Mouse (Mus musculus) Patski (cell line): ENCODE data around the gene Tcea3. TPM values are rescaled to one million over a fixed set of nuclear protein-coding genes. Genes with fewer than 3 reads are reported as not detected.

Source experiments
- ATAC-seq: fragments of 100-300 bp; one replicate; pipeline ENCODE4 v1.8.0; 2021
- CTCF ChIA-PET: fragments of 350-600 bp; sonication (Branson Sonifier 250); formaldehyde crosslinking; loops from one replicate; lab custom pipeline; 2022; ENCODE audit warnings: inconsistent platforms; lab: Charles Lee
- POLR2A ChIA-PET: fragments of 350-600 bp; sonication (Branson Sonifier 250); formaldehyde crosslinking; loops from one replicate; lab custom pipeline; 2022; ENCODE audit warnings: antibody characterized with exemption, inconsistent platforms; lab: Charles Lee
- DNase-seq: peaks from one replicate; pipeline ENCODE4 v3.0.0-alpha.2; 2011; ENCODE audit warnings: low read depth, low spot score
- H3K27me3 ChIP-seq: fragments of 371-371 bp; one replicate; pipeline ENCODE4 v1.5.1; 2021
- CTCF ChIP-seq: fragments of 100-300 bp; IDR thresholded peaks from one replicate; pipeline ENCODE4 v1.5.1; 2021
- in situ Hi-C: fragments of 300-500 bp; cut with MboI; formaldehyde crosslinking; loops from 3 replicates; pipeline ENCODE4 v1.11.1; 2018; ENCODE audit warnings: low pct_unique_long_range_greater_than_20kb, mixed read lengths
- polyA plus RNA-seq: library from polyadenylated mRNA; unstranded; gene quantifications from one replicate; pipeline ENCODE4 v1.2.3, GENCODE M21; 2021

Gene Tcea3
- polyA plus RNA-seq, 1 experiment from 2014 or later: 0.15 TPM

DNA sequence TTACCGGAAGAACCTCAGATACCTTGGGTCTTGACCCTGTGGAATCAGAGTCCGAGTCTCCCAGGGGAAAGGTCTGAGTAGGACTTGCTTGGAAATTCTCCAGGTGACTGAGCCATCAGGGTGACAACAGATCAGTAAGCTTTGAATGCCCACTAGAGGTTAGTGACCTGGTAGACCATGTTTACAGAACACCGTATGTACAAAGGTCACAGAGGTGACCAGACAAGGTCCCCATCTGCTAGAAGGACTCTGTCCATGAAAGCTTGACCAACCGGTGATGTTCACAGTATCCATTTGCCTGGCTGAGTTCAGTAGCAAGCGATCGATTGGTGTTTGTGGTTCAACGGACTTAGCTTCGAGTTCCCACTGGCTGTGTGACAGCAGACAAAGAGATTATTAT lies 32.7 kb upstream of the Tcea3 start:
- ChIA-PET POLR2A (no interaction called here), CTCF (interaction anchor here (1.3 kb wide), 1 partner anchor 15 kb away, joined by 3 read pairs; no protein-coding TSS in a partner anchor)
- in situ Hi-C loops: no loop called here
- TF ChIP-seq CTCF: no peak
- ATAC-seq (no peak), DNase-seq (no peak)
- no peaks in the 10 kb centered on the region for H3K27me3 ChIP-seq

DNA sequence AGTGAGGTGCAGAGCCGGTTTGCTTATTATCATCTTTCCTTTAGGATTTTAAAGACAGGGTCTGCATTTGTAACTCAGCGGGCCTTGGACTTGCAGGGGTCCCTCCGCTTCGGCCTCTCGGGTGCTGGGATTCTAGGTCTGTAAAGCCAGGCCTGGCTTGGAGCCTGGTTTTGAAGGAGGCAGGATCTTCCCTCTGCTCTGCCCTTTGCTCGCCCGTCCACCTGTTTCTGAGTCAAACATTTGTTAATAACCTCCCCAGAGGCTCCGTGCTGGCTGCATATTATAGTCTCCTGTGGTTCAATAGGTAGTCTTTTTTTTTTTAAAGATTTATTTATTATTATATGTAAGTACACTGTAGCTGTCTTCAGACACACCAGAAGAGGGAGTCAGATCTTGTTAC lies 32.0 kb upstream of the Tcea3 start:
- DNase-seq: no peak
- no peaks in the 10 kb centered on the region for H3K27me3 ChIP-seq
- no peak for TF ChIP-seq CTCF
- ChIA-PET CTCF (interaction anchor here (1.3 kb wide), 1 partner anchor 15 kb away, joined by 3 read pairs; no protein-coding TSS in a partner anchor), POLR2A (no interaction called here)
- in situ Hi-C loops: no loop called here
- ATAC-seq: no peak

DNA sequence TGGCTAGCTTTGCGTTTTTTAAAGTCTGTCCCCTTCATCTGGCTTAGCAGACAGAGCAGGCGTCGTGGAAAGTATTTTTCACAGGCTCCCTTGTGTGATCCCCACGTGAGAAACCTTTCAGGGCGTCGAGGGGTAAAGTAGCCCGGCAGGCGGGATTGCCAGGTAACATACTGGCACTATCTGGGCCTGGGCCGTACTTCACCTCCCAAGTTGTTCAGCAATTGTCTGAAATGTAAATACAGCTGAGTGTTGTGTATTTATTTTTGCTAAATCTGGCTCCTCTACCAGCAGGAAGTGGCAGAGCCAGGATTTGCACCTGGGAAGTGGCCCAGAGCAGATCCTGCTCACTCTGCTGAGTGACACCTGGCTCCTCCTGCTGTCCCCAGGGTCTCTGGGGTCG lies 30.5 kb upstream of the Tcea3 start:
- no peaks in the 10 kb centered on the region for H3K27me3 ChIP-seq
- CTCF ChIA-PET: no interaction called here
- no peak for ATAC-seq
- DNase-seq: no peak
- in situ Hi-C loops: no loop called here
- TF ChIP-seq CTCF: no peak
- POLR2A ChIA-PET: interaction anchor here (0.6 kb wide), 1 partner anchor 185 kb away, joined by 4 read pairs; no protein-coding TSS in a partner anchor

DNA sequence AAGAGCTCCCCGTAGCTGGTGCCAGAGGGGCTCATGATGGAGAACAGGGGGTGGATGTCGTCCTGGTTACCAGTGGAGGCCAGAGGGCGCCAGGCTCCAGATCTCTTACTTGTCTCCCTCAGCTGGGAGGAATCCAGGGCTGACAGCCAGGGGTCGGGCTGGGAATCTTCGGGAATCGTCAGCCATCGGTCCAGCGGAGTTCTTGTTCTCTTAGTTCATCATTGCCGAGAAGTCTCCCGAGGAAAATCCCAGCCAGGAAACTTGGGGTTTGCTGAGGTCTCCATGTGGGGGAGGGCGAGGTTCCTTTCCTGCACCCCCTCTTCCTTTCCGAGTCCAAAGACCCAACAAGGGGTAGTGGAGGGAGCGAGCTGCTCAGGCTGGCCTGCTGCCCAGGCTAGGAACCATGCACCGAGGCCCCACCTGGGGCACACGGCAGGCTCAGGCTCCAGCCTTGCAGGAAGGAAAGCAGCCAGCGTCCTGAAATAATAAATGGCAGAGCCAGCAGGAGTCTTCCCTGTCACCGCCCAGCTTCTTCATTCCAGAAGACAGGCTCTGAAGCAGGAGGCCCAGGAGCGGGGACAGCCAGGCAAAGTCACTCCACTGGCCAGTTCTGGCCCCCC lies 28.8 kb upstream of the Tcea3 start:
- in situ Hi-C loops: no loop called here
- ATAC-seq (no peak), DNase-seq (no peak)
- TF ChIP-seq CTCF: no peak
- H3K27me3 ChIP-seq: no peaks in the 10 kb centered on the region
- CTCF ChIA-PET: no interaction called here
- POLR2A ChIA-PET: no interaction called here

DNA sequence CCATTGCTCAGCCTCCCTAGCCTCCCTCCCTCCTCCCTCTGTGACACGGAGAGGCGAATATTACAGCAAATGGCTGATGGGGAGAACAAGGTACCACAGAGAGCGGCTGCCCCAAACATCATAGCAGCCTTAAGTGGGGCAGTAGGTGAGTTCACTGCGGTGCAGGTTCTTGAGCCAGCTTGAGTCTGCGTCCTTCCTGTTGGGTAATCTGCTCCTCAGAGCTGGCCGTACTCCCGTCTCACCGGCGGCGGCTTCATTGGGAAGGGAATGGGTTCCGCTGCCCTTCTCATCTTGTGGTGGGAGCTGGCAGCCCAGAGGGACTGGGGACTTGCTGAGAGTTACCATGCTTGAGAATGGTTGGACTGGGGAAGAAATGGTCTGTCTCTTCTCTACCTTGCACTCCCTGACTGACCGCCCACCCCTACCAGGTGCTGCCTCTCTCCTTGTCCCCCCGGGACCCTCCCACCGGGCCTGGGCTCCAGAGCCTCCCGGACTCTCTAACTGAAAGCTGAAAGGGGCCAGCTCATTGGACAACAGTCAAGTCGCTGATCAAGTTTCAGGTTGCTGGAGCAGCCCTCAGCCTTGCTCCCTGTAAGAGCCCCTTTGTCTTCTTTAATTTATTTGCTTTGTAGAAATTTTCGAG lies 27.3 kb upstream of the Tcea3 start:
- in situ Hi-C loops: no loop called here
- no peak for TF ChIP-seq CTCF
- no peak for ATAC-seq
- H3K27me3 ChIP-seq: no peaks in the 10 kb centered on the region
- no peak for DNase-seq
- ChIA-PET CTCF (no interaction called here), POLR2A (no interaction called here)

DNA sequence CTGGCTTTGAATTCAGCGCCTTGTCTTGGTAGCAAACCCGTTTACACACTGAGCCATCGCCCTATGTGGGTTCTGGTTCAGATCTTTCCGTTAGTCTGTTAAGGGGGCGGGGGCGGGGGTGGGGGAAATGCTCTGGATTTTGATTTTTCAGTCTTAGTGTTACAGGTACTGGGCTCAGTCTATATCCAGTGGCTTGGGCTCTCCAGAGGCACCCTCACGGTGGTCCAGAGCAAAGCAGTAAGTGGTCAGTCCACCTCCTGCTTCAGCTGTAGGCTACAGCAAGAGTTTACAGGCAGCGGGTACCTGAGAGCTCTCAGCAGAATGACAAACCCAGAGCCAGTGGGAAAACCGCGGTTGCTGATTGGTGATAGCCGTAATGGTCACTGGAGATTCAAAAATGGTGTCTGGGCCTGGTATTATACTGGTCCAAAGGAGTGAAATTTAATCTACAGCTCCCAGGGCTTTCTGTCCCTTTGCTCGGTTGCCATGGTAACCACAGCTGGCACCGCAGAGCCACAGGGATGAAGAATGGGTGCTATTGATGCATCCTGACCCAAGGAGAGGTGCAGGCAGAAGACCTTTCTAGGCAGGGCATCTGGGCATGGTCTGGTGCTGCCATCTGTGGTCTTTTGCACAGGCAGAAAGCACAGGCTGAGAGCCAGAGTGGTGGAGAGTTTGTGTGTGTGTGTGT lies 23.8 kb upstream of the Tcea3 start:
- DNase-seq: no peak
- no peak for ATAC-seq
- CTCF ChIA-PET: no interaction called here
- POLR2A ChIA-PET: no interaction called here
- in situ Hi-C loops: no loop called here
- H3K27me3 ChIP-seq: no peaks in the 10 kb centered on the region
- no peak for TF ChIP-seq CTCF

DNA sequence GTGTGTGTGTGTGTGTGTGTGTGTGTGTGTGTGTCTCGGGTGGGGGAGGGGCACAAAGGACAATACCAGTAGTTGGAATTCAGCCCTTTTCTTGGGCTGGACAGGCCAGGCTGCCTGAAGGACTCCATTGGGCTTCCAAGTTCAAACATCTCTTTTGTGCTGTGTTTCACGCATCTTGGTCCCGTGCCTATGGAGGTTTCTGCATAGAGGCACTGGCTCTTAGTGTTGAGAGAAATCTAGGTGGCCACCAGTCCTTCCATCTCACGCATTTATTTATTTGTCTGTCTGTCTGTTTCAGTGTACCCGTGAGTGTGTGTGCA lies 23.3 kb upstream of the Tcea3 start:
- no peak for TF ChIP-seq CTCF
- no peaks in the 10 kb centered on the region for H3K27me3 ChIP-seq
- ATAC-seq (no peak), DNase-seq (no peak)
- CTCF ChIA-PET: no interaction called here
- POLR2A ChIA-PET: no interaction called here
- in situ Hi-C loops: no loop called here

DNA sequence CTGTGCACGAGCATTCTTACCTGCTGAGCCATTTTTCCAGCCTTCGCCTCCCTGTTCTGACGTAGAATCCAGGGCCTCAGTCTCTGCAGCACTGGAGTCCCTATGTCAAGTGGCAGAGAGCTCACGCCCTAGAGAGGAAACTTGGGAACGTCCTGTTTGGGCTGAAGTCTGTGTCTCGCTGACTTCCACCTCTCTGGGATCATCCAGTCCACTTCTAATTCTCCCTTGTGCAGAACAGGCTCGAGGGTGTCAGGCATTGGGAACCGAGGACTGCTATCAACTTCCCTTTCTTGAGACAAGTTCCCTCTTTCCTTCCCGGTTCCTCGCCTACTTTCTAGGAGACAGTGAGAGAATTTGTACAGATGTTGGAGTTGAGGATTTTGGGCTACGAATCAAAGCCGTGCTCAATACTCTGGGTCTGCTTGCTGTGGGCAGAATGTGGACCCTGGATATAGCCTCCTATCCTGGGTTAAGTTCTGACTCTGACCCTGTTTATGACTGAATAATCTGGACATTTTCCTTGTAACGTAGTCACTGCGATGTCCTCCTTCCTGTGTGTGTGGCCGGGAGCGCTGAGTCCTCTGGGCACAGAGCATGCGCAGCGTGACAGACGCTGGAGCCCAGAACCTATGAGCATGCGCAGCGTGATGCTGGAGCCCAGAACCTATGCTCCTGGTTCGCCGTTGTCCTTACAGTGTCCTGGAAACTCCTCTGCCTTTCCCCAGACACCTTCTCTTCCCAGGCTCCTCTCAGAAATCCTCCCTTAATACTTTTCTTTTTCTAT lies 22.7 kb upstream of the Tcea3 start:
- no peaks in the 10 kb centered on the region for H3K27me3 ChIP-seq
- DNase-seq (no peak), ATAC-seq (no peak)
- in situ Hi-C loops: no loop called here
- POLR2A ChIA-PET: no interaction called here
- TF ChIP-seq CTCF: no peak
- CTCF ChIA-PET: no interaction called here

DNA sequence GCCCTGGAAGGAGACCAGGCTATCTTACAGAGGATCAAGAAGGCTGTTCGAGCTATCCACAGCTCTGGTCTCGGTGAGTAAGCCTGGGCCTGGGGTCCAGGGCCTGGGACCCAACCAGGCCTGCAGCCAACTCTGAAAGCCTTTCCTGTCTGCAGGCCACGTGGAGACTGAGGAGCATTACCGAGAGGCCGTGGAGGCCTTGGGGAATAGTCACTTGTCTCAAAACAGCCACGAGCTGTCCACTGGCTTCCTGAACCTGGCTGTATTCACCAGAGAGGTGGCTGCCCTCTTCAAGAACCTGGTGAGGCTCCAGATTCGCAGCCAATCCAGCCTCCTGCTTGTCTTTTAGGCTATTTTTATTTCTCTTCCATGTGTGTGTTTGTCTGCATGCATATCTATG lies 20.1 kb upstream of the Tcea3 start:
- no peak for ATAC-seq
- TF ChIP-seq CTCF: no peak
- in situ Hi-C loops: no loop called here
- DNase-seq: no peak
- CTCF ChIA-PET: no interaction called here
- no peaks in the 10 kb centered on the region for H3K27me3 ChIP-seq
- POLR2A ChIA-PET: no interaction called here

DNA sequence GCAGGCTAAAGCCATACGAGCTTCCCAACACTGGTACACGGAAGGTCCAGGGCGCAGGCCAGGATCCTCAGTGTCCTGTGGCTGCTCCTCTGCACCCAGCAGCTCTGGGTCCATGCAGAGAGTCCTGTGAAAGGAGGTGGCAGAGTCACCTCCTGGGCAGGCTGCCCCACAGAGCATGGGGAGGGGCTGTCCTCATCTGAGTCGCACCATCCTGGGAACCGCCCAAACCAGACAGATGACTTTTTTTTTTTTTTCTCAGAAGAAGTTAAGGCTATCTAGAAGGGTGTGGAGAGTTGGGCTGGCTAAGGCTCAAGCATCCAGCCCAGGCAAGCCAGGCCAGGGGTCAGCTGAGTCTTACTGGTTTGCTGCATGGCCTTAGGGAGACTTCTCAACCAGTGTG lies 18.9 kb upstream of the Tcea3 start:
- ATAC-seq: no peak
- no peaks in the 10 kb centered on the region for H3K27me3 ChIP-seq
- in situ Hi-C loops: no loop called here
- TF ChIP-seq CTCF: no peak
- ChIA-PET CTCF (no interaction called here), POLR2A (no interaction called here)
- DNase-seq: no peak
